Mouse (Mus musculus) T-cell, adult 2 months (primary cell): ENCODE results near the gene Creb1.

Experiments
- DNase-seq: peaks from one replicate; pipeline ENCODE4 v3.0.0; 2022; ENCODE audit warnings: low spot score

The Creb1 gene

GRCm38 (mm10) chr1:64532589-64533470 is at the start of gene Creb1:
Gene Creb1 (plus strand): TSS chr1:64532645.
- DNase-seq = peak; percentile 99

- DNase-seq = no peak
Measured at GRCm38 (mm10) chr1:64488521-64489029, 43.9 kb upstream of the Creb1 start.

GRCm38 (mm10) chr1:64496803-64497202 is 35.6 kb upstream of the Creb1 start:
- no peak for DNase-seq

GRCm38 (mm10) chr1:64501382-64502140 is 30.9 kb upstream of the Creb1 start:
- no peak for DNase-seq

- DNase-seq = peak; percentile 68
Measured at GRCm38 (mm10) chr1:64508479-64509096, 23.9 kb upstream of the Creb1 start.

- DNase-seq = no peak
Measured at GRCm38 (mm10) chr1:64509678-64510077, 22.8 kb upstream of the Creb1 start.

- DNase-seq = no peak
Measured at GRCm38 (mm10) chr1:64514184-64514583, 18.3 kb upstream of the Creb1 start.

GRCm38 (mm10) chr1:64516593-64516992 is 15.9 kb upstream of the Creb1 start:
- DNase-seq = no peak

GRCm38 (mm10) chr1:64518480-64518879 is 14.0 kb upstream of the Creb1 start:
- no peak for DNase-seq

GRCm38 (mm10) chr1:64519345-64519744 is 13.1 kb upstream of the Creb1 start:
- no peak for DNase-seq

GRCm38 (mm10) chr1:64519901-64520300 is 12.5 kb upstream of the Creb1 start:
- no peak for DNase-seq

- DNase-seq = no peak
Measured at GRCm38 (mm10) chr1:64521734-64522133, 10.7 kb upstream of the Creb1 start.

GRCm38 (mm10) chr1:64522637-64523036 is 9.8 kb upstream of the Creb1 start:
- no peak for DNase-seq

- no peak for DNase-seq
Measured at GRCm38 (mm10) chr1:64523117-64523516, 9.3 kb upstream of the Creb1 start.

GRCm38 (mm10) chr1:64524661-64525060 is 7.8 kb upstream of the Creb1 start:
- DNase-seq = no peak

GRCm38 (mm10) chr1:64527626-64528025 is 4.8 kb upstream of the Creb1 start:
- DNase-seq = peak; percentile 79

GRCm38 (mm10) chr1:64529781-64530315 is 2.6 kb upstream of the Creb1 start:
- no peak for DNase-seq

- no peak for DNase-seq
Measured at GRCm38 (mm10) chr1:64531548-64531947, 897 bp upstream of the Creb1 start.

- peak; percentile 95 for DNase-seq
Measured at GRCm38 (mm10) chr1:64532067-64532523, 350 bp upstream of the Creb1 start.

GRCm38 (mm10) chr1:64533471-64534443 is 1.3 kb downstream of the Creb1 start:
- peak; percentile 57 for DNase-seq

GRCm38 (mm10) chr1:64538837-64539367 is 6.5 kb downstream of the Creb1 start:
- no peak for DNase-seq
